Mouse (Mus musculus) liver, embryonic 16.5 days (tissue): ENCODE data around the gene Elobl. TPM values are rescaled to one million over a fixed set of nuclear protein-coding genes. Genes with fewer than 3 reads are reported as not detected.

Experiments
- ATAC-seq: fragments of 200-750 bp; cut with Nextera tagmentation; 2 replicates; pipeline ENCODE4 v1.8.0; 2017; ENCODE audit warnings: low read depth, mild to moderate bottlenecking, moderate number of reproducible peaks, moderate library complexity
- H3K27ac ChIP-seq: fragments of 300-500 bp; sonication (generic); 2 replicates; pipeline ENCODE4 v1.5.1; 2014; ENCODE audit warnings: mild to moderate bottlenecking, low read length
- H3K27me3 ChIP-seq: fragments of 300-500 bp; sonication (generic); 2 replicates; pipeline ENCODE4 v1.6.1; 2014; ENCODE audit warnings: low read depth, low read length, mixed read lengths; ENCODE audit not compliant: control insufficient read depth, insufficient read depth
- H3K36me3 ChIP-seq: fragments of 300-500 bp; sonication (generic); 2 replicates; pipeline ENCODE4 v1.6.1; 2014; ENCODE audit warnings: mild to moderate bottlenecking; ENCODE audit not compliant: control insufficient read depth, insufficient read depth
- H3K4me1 ChIP-seq: fragments of 300-500 bp; sonication (generic); 2 replicates; pipeline ENCODE4 v1.6.1; 2014; ENCODE audit warnings: low read depth, low read length, mixed read lengths; ENCODE audit not compliant: control insufficient read depth
- H3K4me2 ChIP-seq: fragments of 300-500 bp; sonication (generic); 2 replicates; pipeline ENCODE4 v1.6.1; 2014; ENCODE audit warnings: low read depth, low read length, mixed read lengths
- H3K4me3 ChIP-seq: fragments of 300-500 bp; sonication (generic); 2 replicates; pipeline ENCODE4 v1.5.1; 2014; ENCODE audit warnings: low read depth, mild to moderate bottlenecking, low read length
- H3K9ac ChIP-seq: fragments of 300-500 bp; sonication (generic); 2 replicates; pipeline ENCODE4 v1.6.1; 2014; ENCODE audit warnings: low read depth, low read length
- H3K9me3 ChIP-seq: fragments of 300-500 bp; sonication (generic); replicated peaks from 2 replicates; pipeline ENCODE4 v1.6.1; 2016; ENCODE audit warnings: low read length; ENCODE audit not compliant: control insufficient read depth
- WGBS: fragments of 180-500 bp; shearing (Covaris S2); extraction: QIAGEN DNeasy Blood & Tissue Kit; methylation state at CpG from one replicate; pipeline ENCODE4 v1.1.7; 2014; ENCODE audit not compliant: insufficient replicate concordance; 5-methylcytosine and 5-hydroxymethylcytosine counted together
- polyA plus RNA-seq: library from polyadenylated mRNA; unstranded; fragments of >200 nt; fragmentation: Nextera tagmentation; extraction: Ambion mirVana; gene quantifications from 2 replicates; pipeline ENCODE4 v1.2.1, GENCODE M21; 2015

Elobl gene
- polyA plus RNA-seq, 1 experiment from 2014 or later = not detected

- H3K4me2 ChIP-seq = no peak overlapping the region
- no peaks in the 10 kb centered on the region for H3K9me3 ChIP-seq
- no peak for ATAC-seq
- peaks cover 23% of the 10 kb centered on the region for H3K4me1 ChIP-seq
- WGBS = 80% methylated on average over 2 of the region's 2 CpGs
- no peak overlapping the region for H3K4me3 ChIP-seq
- H3K9ac ChIP-seq = no peak overlapping the region
- no peak overlapping the region for H3K27ac ChIP-seq
- no peaks in the 10 kb centered on the region; the same call in 1 of the 2 replicates for H3K36me3 ChIP-seq
- H3K27me3 ChIP-seq = no peaks in the 10 kb centered on the region
Measured at GRCm38 (mm10) chr11:88951576-88951975, 15.2 kb downstream of the Elobl start.

- no peak overlapping the region for H3K4me2 ChIP-seq
- WGBS = 69% methylated on average over 13 of the region's 13 CpGs
- ATAC-seq = no peak
Measured at GRCm38 (mm10) chr11:88950640-88951250, 16.0 kb downstream of the Elobl start.

GRCm38 (mm10) chr11:88949802-88950639 lies 16.7 kb downstream of the Elobl start:
- Histone ChIP-seq H3K36me3 (no peaks in the 10 kb centered on the region; the same call in 1 of the 2 replicates), H3K27ac (no peak overlapping the region), H3K9me3 (no peaks in the 10 kb centered on the region), H3K9ac (no peak overlapping the region), H3K4me2 (no peak overlapping the region), H3K27me3 (no peaks in the 10 kb centered on the region), H3K4me3 (no peak overlapping the region), H3K4me1 (peaks cover 18% of the 10 kb centered on the region)
- no peak for ATAC-seq
- 40% methylated on average over 8 of the region's 8 CpGs for whole genome bisulfite sequencing

More at GRCm38 (mm10) chr11:88950640-88951250, 16.0 kb downstream of the Elobl start:
- Histone ChIP-seq H3K4me3 (no peak overlapping the region), H3K27me3 (no peaks in the 10 kb centered on the region), H3K9ac (0 out of 2 replicates have a peak overlapping the region, but pooled peaks have one; percentile 11), H3K9me3 (no peaks in the 10 kb centered on the region), H3K4me1 (peaks cover 23% of the 10 kb centered on the region), H3K36me3 (no peaks in the 10 kb centered on the region; the same call in 1 of the 2 replicates), H3K27ac (no peak overlapping the region)

- 79% methylated on average over 8 of the region's 8 CpGs for WGBS
- no peak overlapping the region for H3K27ac ChIP-seq
Measured at GRCm38 (mm10) chr11:88948896-88949295, 17.8 kb downstream of the Elobl start.

GRCm38 (mm10) chr11:88945971-88946585 lies 20.7 kb downstream of the Elobl start:
- no peak overlapping the region for H3K4me3 ChIP-seq
- H3K9ac ChIP-seq = no peak overlapping the region
- no peak overlapping the region for H3K4me2 ChIP-seq
- peaks cover 6% of the 10 kb centered on the region for H3K4me1 ChIP-seq
- H3K27ac ChIP-seq = no peak overlapping the region
- no peaks in the 10 kb centered on the region for H3K27me3 ChIP-seq
- no peaks in the 10 kb centered on the region; the same call in 1 of the 2 replicates for H3K36me3 ChIP-seq
- H3K9me3 ChIP-seq = no peaks in the 10 kb centered on the region
- WGBS = 39% methylated on average over 7 of the region's 8 CpGs
- no peak for ATAC-seq

More at GRCm38 (mm10) chr11:88948896-88949295, 17.8 kb downstream of the Elobl start:
- no peaks in the 10 kb centered on the region for H3K9me3 ChIP-seq
- peaks cover 15% of the 10 kb centered on the region for H3K4me1 ChIP-seq
- no peak overlapping the region for H3K4me3 ChIP-seq
- H3K4me2 ChIP-seq = no peak overlapping the region
- no peaks in the 10 kb centered on the region for H3K27me3 ChIP-seq
- ATAC-seq = no peak
- H3K36me3 ChIP-seq = no peaks in the 10 kb centered on the region; the same call in 1 of the 2 replicates
- no peak overlapping the region for H3K9ac ChIP-seq

GRCm38 (mm10) chr11:88941489-88941888 lies 25.2 kb downstream of the Elobl start:
- no peaks in the 10 kb centered on the region for H3K4me1 ChIP-seq
- no peak for ATAC-seq
- no peak overlapping the region for H3K9ac ChIP-seq
- no peaks in the 10 kb centered on the region for H3K9me3 ChIP-seq
- no peak overlapping the region for H3K27ac ChIP-seq
- no peak overlapping the region for H3K4me2 ChIP-seq
- H3K27me3 ChIP-seq = no peaks in the 10 kb centered on the region
- no peak overlapping the region for H3K4me3 ChIP-seq
- 58% methylated on average over 12 of the region's 12 CpGs for WGBS
- H3K36me3 ChIP-seq = no peaks in the 10 kb centered on the region

- Histone ChIP-seq H3K27me3 (no peaks in the 10 kb centered on the region), H3K4me2 (no peak overlapping the region), H3K36me3 (no peaks in the 10 kb centered on the region), H3K4me1 (no peaks in the 10 kb centered on the region), H3K9me3 (no peaks in the 10 kb centered on the region), H3K27ac (no peak overlapping the region), H3K9ac (no peak overlapping the region), H3K4me3 (no peak overlapping the region)
- 81% methylated on average over 4 of the region's 4 CpGs for WGBS
- ATAC-seq = no peak
Measured at GRCm38 (mm10) chr11:88939634-88940033, 27.1 kb downstream of the Elobl start.

GRCm38 (mm10) chr11:88938770-88939169 lies 28.0 kb downstream of the Elobl start:
- H3K36me3 ChIP-seq = no peaks in the 10 kb centered on the region
- H3K4me1 ChIP-seq = no peaks in the 10 kb centered on the region
- no peak overlapping the region for H3K4me3 ChIP-seq
- no peak overlapping the region for H3K27ac ChIP-seq
- no peaks in the 10 kb centered on the region for H3K9me3 ChIP-seq
- no peak for ATAC-seq
- no peak overlapping the region for H3K9ac ChIP-seq
- WGBS = 80% methylated on average over 2 of the region's 2 CpGs
- H3K27me3 ChIP-seq = no peaks in the 10 kb centered on the region
- H3K4me2 ChIP-seq = no peak overlapping the region
